Mouse (Mus musculus) testis, adult 2 months (tissue): ENCODE results near the gene Zfp668.

ENCODE experiments used
- CTCF ChIP-seq: fragments of 200-500 bp; IDR thresholded peaks from 2 replicates; pipeline ENCODE4 v1.5.1; 2012; ENCODE audit warnings: low read depth, mild to moderate bottlenecking, inconsistent platforms, low read length, moderate library complexity; ENCODE audit not compliant: control insufficient read depth, insufficient read depth, insufficient replicate concordance
- POLR2A ChIP-seq: fragments of 200-500 bp; IDR thresholded peaks from 2 replicates; pipeline ENCODE4 v1.6.1; 2012; ENCODE audit warnings: low read depth, mild to moderate bottlenecking, inconsistent platforms, low read length, moderate library complexity; ENCODE audit not compliant: control insufficient read depth

DNA sequence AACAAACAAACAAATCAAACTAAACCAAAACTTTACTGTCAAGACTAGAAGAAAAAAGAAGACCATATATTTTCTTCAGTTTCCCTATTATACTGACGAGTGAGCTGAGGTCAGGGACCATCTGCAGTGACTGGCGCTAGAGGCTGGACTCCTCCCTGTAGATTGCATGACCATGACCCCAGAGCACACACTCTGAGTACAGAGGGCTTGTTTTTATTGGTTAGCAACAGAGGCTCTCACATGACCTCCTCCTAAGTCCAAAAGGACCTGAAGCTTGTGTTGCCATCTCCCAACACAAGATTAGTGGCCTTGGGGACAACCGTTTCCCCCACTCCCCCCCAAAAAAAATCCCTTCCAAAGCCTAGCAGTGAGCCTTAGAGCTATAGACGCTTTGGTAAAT lies 62.8 kb downstream of the Zfp668 start:
- no peak for TF ChIP-seq CTCF
- TF ChIP-seq POLR2A: no peak
